Mouse (Mus musculus) hindbrain, embryonic 13.5 days (tissue): ENCODE data around the gene Gm11563. TPM values are rescaled to one million over a fixed set of nuclear protein-coding genes. Genes with fewer than 3 reads are reported as not detected.
"Not testable (repeated sequence)": the region's sequence is repeated elsewhere in the genome, so short reads cannot be mapped to it uniquely, and the experiment has no call there.

ENCODE experiments used
- ATAC-seq: fragments of 200-750 bp; cut with Nextera tagmentation; 2 replicates; pipeline ENCODE4 v1.8.0; 2017; ENCODE audit warnings: moderate TSS enrichment; ENCODE audit not compliant: low FRiP score
- H3K27ac ChIP-seq: fragments of 300-500 bp; sonication (generic); 2 replicates; pipeline ENCODE4 v1.5.1; 2015; ENCODE audit warnings: inconsistent platforms, mild to moderate bottlenecking, moderate library complexity
- H3K27me3 ChIP-seq: fragments of 300-500 bp; sonication (generic); 2 replicates; pipeline ENCODE4 v1.6.1; 2015; ENCODE audit warnings: mild to moderate bottlenecking, inconsistent platforms
- H3K36me3 ChIP-seq: fragments of 300-500 bp; sonication (generic); 2 replicates; pipeline ENCODE4 v1.6.1; 2015; ENCODE audit warnings: mild to moderate bottlenecking, inconsistent platforms
- H3K4me1 ChIP-seq: fragments of 300-500 bp; sonication (generic); replicated peaks from 2 replicates; pipeline ENCODE4 v1.6.1; 2015; ENCODE audit warnings: inconsistent platforms
- H3K4me2 ChIP-seq: fragments of 300-500 bp; sonication (generic); 2 replicates; pipeline ENCODE4 v1.6.1; 2015; ENCODE audit warnings: inconsistent platforms, mild to moderate bottlenecking, moderate library complexity
- H3K4me3 ChIP-seq: fragments of 300-500 bp; sonication (generic); 2 replicates; pipeline ENCODE4 v1.5.1; 2015; ENCODE audit warnings: mild to moderate bottlenecking, inconsistent platforms
- H3K9ac ChIP-seq: fragments of 300-500 bp; sonication (generic); 2 replicates; pipeline ENCODE4 v1.6.1; 2015; ENCODE audit warnings: mild to moderate bottlenecking, inconsistent platforms
- H3K9me3 ChIP-seq: fragments of 300-500 bp; sonication (generic); 2 replicates; pipeline ENCODE4 v1.6.1; 2016; ENCODE audit warnings: inconsistent platforms
- WGBS: fragments of 180-500 bp; shearing (Covaris S2); methylation state at CpG from one replicate; pipeline ENCODE4 v1.1.7; 2015; 5-methylcytosine and 5-hydroxymethylcytosine counted together
- polyA plus RNA-seq: library from polyadenylated mRNA; unstranded; fragments of >200 nt; fragmentation: Nextera tagmentation; extraction: Ambion mirVana; gene quantifications from 2 replicates; pipeline ENCODE4 v1.2.1, GENCODE M21; 2015

The Gm11563 gene
- polyA plus RNA-seq, 1 experiment from 2014 or later, result not detected

- H3K27ac ChIP-seq, result no peak overlapping the region
- ATAC-seq, result no peak
- no peak overlapping the region for H3K4me3 ChIP-seq
- no peak overlapping the region for H3K9ac ChIP-seq
- H3K9me3 ChIP-seq, result no peaks in the 10 kb centered on the region
- 88% methylated on average over 1 of the region's 1 CpGs for WGBS
- no peaks in the 10 kb centered on the region for H3K27me3 ChIP-seq
- no peaks in the 10 kb centered on the region for H3K4me1 ChIP-seq
- H3K4me2 ChIP-seq, result no peak overlapping the region
- H3K36me3 ChIP-seq, result no peaks in the 10 kb centered on the region
Observed at GRCm38 (mm10) chr11:99637086-99637485, 21.7 kb downstream of the Gm11563 start.

GRCm38 (mm10) chr11:99634653-99635134 lies 24.1 kb downstream of the Gm11563 start, which contains the start of gene Krtap4-2:
Gene Krtap4-2, minus strand, starts transcription at chr11:99635084.
- Histone ChIP-seq H3K4me1 (no peaks in the 10 kb centered on the region), H3K36me3 (no peaks in the 10 kb centered on the region), H3K9ac (no peak within 1 kb of the TSS), H3K4me2 (no peak within 1 kb of the TSS), H3K27me3 (no peaks in the 10 kb centered on the region), H3K4me3 (no peak within 1 kb of the TSS), H3K27ac (no peak within 1 kb of the TSS), H3K9me3 (no peaks in the 10 kb centered on the region)
- ATAC-seq, result no peak
- WGBS, result 42% methylated on average over 8 of the region's 8 CpGs

GRCm38 (mm10) chr11:99633293-99633692 lies 25.5 kb downstream of the Gm11563 start:
- ATAC-seq, result no peak
- no peak overlapping the region for H3K27ac ChIP-seq
- H3K9ac ChIP-seq, result no peak overlapping the region
- no peaks in the 10 kb centered on the region for H3K27me3 ChIP-seq
- H3K36me3 ChIP-seq, result no peaks in the 10 kb centered on the region
- H3K4me1 ChIP-seq, result no peaks in the 10 kb centered on the region
- no peak overlapping the region for H3K4me2 ChIP-seq
- H3K9me3 ChIP-seq, result no peaks in the 10 kb centered on the region
- no peak overlapping the region for H3K4me3 ChIP-seq
- 77% methylated on average over 2 of the region's 2 CpGs for WGBS

- H3K4me2 ChIP-seq, result no peak overlapping the region
- WGBS, result 84% methylated on average over 3 of the region's 3 CpGs
- H3K9me3 ChIP-seq, result no peaks in the 10 kb centered on the region
- no peaks in the 10 kb centered on the region for H3K27me3 ChIP-seq
- no peak overlapping the region for H3K9ac ChIP-seq
- no peaks in the 10 kb centered on the region for H3K36me3 ChIP-seq
- no peak for ATAC-seq
- H3K27ac ChIP-seq, result no peak overlapping the region
- H3K4me1 ChIP-seq, result no peaks in the 10 kb centered on the region
- no peak overlapping the region for H3K4me3 ChIP-seq
Observed at GRCm38 (mm10) chr11:99630890-99631289, 27.9 kb downstream of the Gm11563 start.

- H3K9me3 ChIP-seq, result no peaks in the 10 kb centered on the region
- H3K9ac ChIP-seq, result no peak within 1 kb of the TSS
- no peaks in the 10 kb centered on the region for H3K4me1 ChIP-seq
- no peaks in the 10 kb centered on the region for H3K36me3 ChIP-seq
- 86% methylated on average over 4 of the region's 4 CpGs for WGBS
- no peak within 1 kb of the TSS for H3K4me3 ChIP-seq
- no peak within 1 kb of the TSS for H3K4me2 ChIP-seq
- no peak within 1 kb of the TSS for H3K27ac ChIP-seq
- no peaks in the 10 kb centered on the region for H3K27me3 ChIP-seq
- ATAC-seq, result no peak
Observed at GRCm38 (mm10) chr11:99628138-99628537, 30.6 kb downstream of the Gm11563 start, which contains the start of gene Krtap4-1. Gene Krtap4-1, minus strand, starts transcription at chr11:99628238.

DNA sequence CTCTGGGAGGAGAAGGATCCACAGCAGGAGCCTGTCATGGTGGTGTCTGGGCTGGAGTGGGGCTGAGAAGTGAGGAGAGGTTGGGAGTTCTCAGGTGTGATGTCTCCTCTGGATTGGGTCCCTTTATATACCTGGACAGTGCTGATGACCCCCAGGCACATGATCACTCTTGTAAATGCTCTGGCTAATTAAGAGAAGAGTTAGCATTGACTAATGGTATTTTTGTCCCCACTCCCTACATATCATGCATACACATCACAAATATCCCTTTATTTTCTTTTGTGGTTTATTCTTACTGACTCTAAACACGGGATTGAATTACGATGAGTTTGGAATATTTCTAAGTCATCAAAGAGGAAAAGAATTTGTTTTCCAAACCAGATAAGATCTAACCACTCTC lies 38.4 kb downstream of the Gm11563 start, which contains the start of gene Gm11562:
Gene Gm11562 (minus strand): TSS at position 101 of the 400 bp plus-strand sequence.
- Histone ChIP-seq H3K4me2 (no peak within 1 kb of the TSS), H3K4me3 (no peak within 1 kb of the TSS), H3K9me3 (no peaks in the 10 kb centered on the region), H3K27ac (no peak within 1 kb of the TSS), H3K36me3 (no peaks in the 10 kb centered on the region), H3K27me3 (no peaks in the 10 kb centered on the region), H3K4me1 (no peaks in the 10 kb centered on the region), H3K9ac (no peak within 1 kb of the TSS)
- whole genome bisulfite sequencing, result 96% methylated on average over 2 of the region's 2 CpGs
- no peak for ATAC-seq

DNA sequence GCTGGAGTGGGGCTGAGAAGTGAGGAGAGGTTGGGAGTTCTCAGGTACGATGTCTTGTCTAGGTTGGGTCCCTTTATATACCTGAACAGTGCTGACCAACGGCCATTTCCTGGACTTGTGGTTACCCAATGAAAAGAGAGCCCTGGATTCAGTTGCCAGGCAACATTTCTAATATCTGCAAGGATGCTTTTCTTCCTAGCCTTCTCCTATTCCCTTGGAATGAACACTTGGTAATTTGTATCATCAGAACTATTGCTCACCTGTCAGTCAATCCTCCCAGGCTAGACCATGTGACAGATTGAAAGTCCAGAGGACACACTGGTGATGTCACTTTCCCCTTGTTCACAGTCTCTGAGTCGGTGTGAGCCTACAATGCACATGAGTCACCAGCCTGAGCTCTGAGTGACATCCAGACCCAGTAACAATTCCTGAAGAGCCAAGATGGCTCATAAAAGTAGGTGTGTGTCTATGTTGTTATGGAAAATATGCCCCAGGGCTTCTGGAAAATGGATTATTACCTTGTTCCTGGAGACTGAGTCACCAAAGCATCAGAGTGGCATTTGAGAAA lies 43.9 kb downstream of the Gm11563 start, which contains the start of gene Krtap2-4:
Gene Krtap2-4 (minus strand): TSS at position 51 of the 568 bp plus-strand sequence.
- Histone ChIP-seq H3K9me3 (no peaks in the 10 kb centered on the region), H3K4me2 (no peak within 1 kb of the TSS), H3K4me3 (no peak within 1 kb of the TSS), H3K27ac (no peak within 1 kb of the TSS), H3K36me3 (no peaks in the 10 kb centered on the region), H3K4me1 (no peaks in the 10 kb centered on the region), H3K27me3 (no peaks in the 10 kb centered on the region), H3K9ac (no peak within 1 kb of the TSS)
- ATAC-seq, result no peak
- 66% methylated on average over 3 of the region's 3 CpGs for WGBS

GRCm38 (mm10) chr11:99610089-99610488 lies 48.7 kb downstream of the Gm11563 start, which contains the start of gene Gm11937:
Gene Gm11937, minus strand, starts transcription at chr11:99610189.
- H3K4me1 ChIP-seq, H3K4me3 ChIP-seq, H3K36me3 ChIP-seq, H3K9ac ChIP-seq, H3K27ac ChIP-seq, ATAC-seq, H3K27me3 ChIP-seq, H3K9me3 ChIP-seq, H3K4me2 ChIP-seq: not testable (repeated sequence)
- 88% methylated on average over 1 of the region's 2 CpGs for WGBS

DNA sequence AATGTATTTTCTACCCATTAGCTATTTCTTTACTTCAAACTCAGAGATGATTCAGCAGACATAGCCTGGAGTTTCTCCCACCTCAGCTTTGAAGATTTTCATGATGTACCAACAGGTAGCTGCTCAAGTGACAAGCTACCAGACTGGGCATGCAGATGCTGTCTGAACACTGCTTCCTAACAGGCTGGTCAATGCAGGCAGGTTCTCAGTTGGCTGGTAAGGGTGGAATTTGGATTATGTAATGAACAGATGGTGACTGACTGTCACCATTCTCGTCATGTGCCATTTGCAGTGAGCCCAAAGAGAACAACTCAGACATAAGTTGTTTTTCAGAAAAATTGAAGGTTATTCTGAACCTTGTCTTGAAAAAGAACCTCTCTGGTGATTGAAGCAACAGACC lies 49.6 kb downstream of the Gm11563 start:
- no peak for ATAC-seq
- H3K9ac ChIP-seq, result no peak overlapping the region
- H3K9me3 ChIP-seq, result no peaks in the 10 kb centered on the region
- no peaks in the 10 kb centered on the region for H3K27me3 ChIP-seq
- H3K27ac ChIP-seq, result no peak overlapping the region
- no peak overlapping the region for H3K4me3 ChIP-seq
- H3K4me1 ChIP-seq, result no peaks in the 10 kb centered on the region
- 82% methylated on average over 1 of the region's 1 CpGs for WGBS
- H3K4me2 ChIP-seq, result no peak overlapping the region
- H3K36me3 ChIP-seq, result no peaks in the 10 kb centered on the region

Other genes starting within 250 kb of the Gm11563 start
- 0.13 TPM in 1 of 2 replicates, not detected in the other for gene Krt12, start 236.7 kb downstream of the Gm11563 start, polyA plus RNA-seq
- 0.17 and 0.22 TPM in 2 replicates for gene Krt20, start 220.8 kb downstream of the Gm11563 start, polyA plus RNA-seq
- 0.10 and 0.17 TPM in 2 replicates for gene Krt23, start 165.8 kb downstream of the Gm11563 start, polyA plus RNA-seq
- gene Krt39, start 137.6 kb downstream of the Gm11563 start, polyA plus RNA-seq, result not detected in 2 replicates
- not detected in 2 replicates for gene Krt40, start 115.8 kb downstream of the Gm11563 start, polyA plus RNA-seq
- not detected in 2 replicates for gene Krtap3-3, start 108.1 kb downstream of the Gm11563 start, polyA plus RNA-seq
- gene Krtap3-2, start 102.1 kb downstream of the Gm11563 start, polyA plus RNA-seq, result not detected in 2 replicates
- not detected in 2 replicates for gene Gm11939, start 99.5 kb downstream of the Gm11563 start, polyA plus RNA-seq
- gene Krtap3-1, start 92.3 kb downstream of the Gm11563 start, polyA plus RNA-seq, result not detected in 2 replicates
- not detected in 2 replicates for gene Krtap1-5, start 77.9 kb downstream of the Gm11563 start, polyA plus RNA-seq
- not detected in 2 replicates for gene Krtap1-4, start 75.3 kb downstream of the Gm11563 start, polyA plus RNA-seq
- not detected in 2 replicates for gene Krtap1-3, start 67.6 kb downstream of the Gm11563 start, polyA plus RNA-seq
- not detected in 2 replicates for gene Krtap9-3, start 60.9 kb downstream of the Gm11563 start, polyA plus RNA-seq
- gene Gm11938, start 55.7 kb downstream of the Gm11563 start, polyA plus RNA-seq, result not detected in 2 replicates
- not detected in 2 replicates for gene Gm11937, start 48.8 kb downstream of the Gm11563 start, polyA plus RNA-seq
- not detected in 2 replicates for gene Krtap2-4, start 44.1 kb downstream of the Gm11563 start, polyA plus RNA-seq
- gene Gm11562, start 38.5 kb downstream of the Gm11563 start, polyA plus RNA-seq, result not detected in 2 replicates
- not detected in 2 replicates for gene Krtap4-1, start 30.7 kb downstream of the Gm11563 start, polyA plus RNA-seq
- gene Krtap4-2, start 23.9 kb downstream of the Gm11563 start, polyA plus RNA-seq, result not detected in 2 replicates
- gene Krtap4-7, start 14.9 kb downstream of the Gm11563 start, polyA plus RNA-seq, result not detected in 2 replicates
- not detected in 2 replicates for gene Gm11555, start 8.7 kb downstream of the Gm11563 start, polyA plus RNA-seq
- not detected in 2 replicates for gene Krtap4-6, start 7.0 kb upstream of the Gm11563 start, polyA plus RNA-seq
- gene Gm14190, start 31.8 kb upstream of the Gm11563 start, polyA plus RNA-seq, result not detected in 2 replicates
- not detected in 2 replicates for gene Gm14180, start 75.3 kb upstream of the Gm11563 start, polyA plus RNA-seq
- gene Gm11595, start 114.0 kb upstream of the Gm11563 start, polyA plus RNA-seq, result not detected in 2 replicates
- gene Krtap4-8, start 121.7 kb upstream of the Gm11563 start, polyA plus RNA-seq, result not detected in 2 replicates
- not detected in 2 replicates for gene Krtap4-9, start 126.2 kb upstream of the Gm11563 start, polyA plus RNA-seq
- gene Gm11596, start 134.5 kb upstream of the Gm11563 start, polyA plus RNA-seq, result not detected in 2 replicates
- not detected in 2 replicates for gene Gm11569, start 140.0 kb upstream of the Gm11563 start, polyA plus RNA-seq
- not detected in 2 replicates for gene Gm11554, start 145.5 kb upstream of the Gm11563 start, polyA plus RNA-seq
- not detected in 2 replicates for gene Krtap4-13, start 150.9 kb upstream of the Gm11563 start, polyA plus RNA-seq
- not detected in 2 replicates for gene Gm11564, start 156.7 kb upstream of the Gm11563 start, polyA plus RNA-seq
- gene 2300003K06Rik, start 179.1 kb upstream of the Gm11563 start, polyA plus RNA-seq, result not detected in 2 replicates
- not detected in 2 replicates for gene Krtap4-16, start 192.6 kb upstream of the Gm11563 start, polyA plus RNA-seq
- gene Gm11568, start 199.0 kb upstream of the Gm11563 start, polyA plus RNA-seq, result not detected in 2 replicates
- gene Gm11559, start 205.5 kb upstream of the Gm11563 start, polyA plus RNA-seq, result not detected in 2 replicates
- not detected in 2 replicates for gene Krtap9-1, start 214.4 kb upstream of the Gm11563 start, polyA plus RNA-seq
- gene Gm11567, start 220.2 kb upstream of the Gm11563 start, polyA plus RNA-seq, result not detected in 2 replicates
- not detected in 2 replicates for gene Krtap31-1, start 249.0 kb upstream of the Gm11563 start, polyA plus RNA-seq